ENCODE assay signal across 8 mouse cellular contexts in the genomic region with DNA sequence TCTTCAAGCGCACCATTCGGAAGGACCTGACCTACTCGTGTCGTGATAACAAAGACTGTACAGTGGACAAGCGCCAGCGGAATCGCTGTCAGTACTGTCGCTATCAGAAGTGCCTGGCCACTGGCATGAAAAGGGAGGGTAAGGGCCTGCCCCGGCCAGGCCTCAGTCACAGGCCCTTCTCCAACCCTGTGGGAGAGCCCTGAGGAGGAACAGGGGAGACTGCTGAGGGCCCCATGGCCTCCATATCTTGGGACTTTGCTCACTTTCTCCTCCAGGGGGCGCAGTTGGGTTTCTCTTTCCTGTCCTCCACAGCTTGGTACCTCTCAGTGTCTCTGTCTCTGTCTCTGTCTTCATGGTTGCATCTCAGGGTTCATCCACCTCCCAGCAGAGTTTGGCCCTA. TPM values are rescaled to one million over a fixed set of nuclear protein-coding genes. Genes with fewer than 3 reads are reported as not detected.
DNase-seq lines count a peak whose midpoint lies in the region; ATAC-seq and TF ChIP-seq lines count a peak whose summit lies in the region.

No protein-coding gene starts in this region.

- no peak overlapping the region for H3K4me3 ChIP-seq in intestine, postnatal 0 days (ENCODE audit: low read depth, low read length)
- no peak overlapping the region for H3K4me3 ChIP-seq in intestine, embryonic 15.5 days (replicated peaks)
- no peak overlapping the region for H3K4me3 ChIP-seq in left cerebral cortex, adult 2 months
- no peak overlapping the region for H3K4me3 ChIP-seq in midbrain, postnatal 0 days (ENCODE audit: low read depth, low read length)

- H3K27ac ChIP-seq in intestine, postnatal 0 days (ENCODE audit: low read depth, low read length), result no peak overlapping the region
- no peak overlapping the region for H3K27ac ChIP-seq in intestine, embryonic 15.5 days
- H3K27ac ChIP-seq in left cerebral cortex, adult 2 months, result no peak overlapping the region
- no peak overlapping the region for H3K27ac ChIP-seq in midbrain, postnatal 0 days (ENCODE audit: low read depth, low read length)

- intact Hi-C loops in left cerebral cortex, adult 2 months (cut with DNase I), result loop anchor here (5.0 kb wide), 1 partner anchor 558 kb away; a partner anchor contains a TSS

- no peak overlapping the region for H3K4me2 ChIP-seq in intestine, postnatal 0 days (replicated peaks; ENCODE audit: low read depth)
- H3K4me2 ChIP-seq in intestine, embryonic 15.5 days (replicated peaks), result no peak overlapping the region
- H3K4me2 ChIP-seq in midbrain, postnatal 0 days (ENCODE audit: low read depth, low read length, poor library complexity, severe bottlenecking), result no peak overlapping the region

- peak; percentile 76 for DNase-seq in ES-CJ7 (ENCODE audit: low read depth, low spot score)
- DNase-seq in c-Kit-positive CD71-positive TER-119-negative erythroid progenitor cells, embryonic 14.5 days (ENCODE audit: low read depth), result peak; percentile 81
- peak; percentile 76 for DNase-seq in gastrocnemius, postnatal 10 days
- peak in 1 of 2 experiments; percentile 67 for DNase-seq in left cerebral cortex, adult 2 months (ENCODE audit: extremely low spot score in 1 of 2, low spot score in 2 of 2)
- DNase-seq in midbrain, postnatal 0 days (ENCODE audit: low spot score), result peak; percentile 51
- DNase-seq in thymus, postnatal 14 days, result peak; percentile 82

- ATAC-seq in intestine, postnatal 0 days, result no peak
- ATAC-seq in intestine, embryonic 15.5 days, result no peak
- no peak for ATAC-seq in midbrain, postnatal 0 days (ENCODE audit: low FRiP score)

- 0 out of 2 replicates have a peak, but pooled peaks cover under 1% of the 10 kb centered on the region for H3K27me3 ChIP-seq in intestine, postnatal 0 days (replicated peaks; ENCODE audit: control insufficient read depth, insufficient read depth, low read length)
- H3K27me3 ChIP-seq in intestine, embryonic 15.5 days (replicated peaks), result no peaks in the 10 kb centered on the region; the same call in 1 of the 2 replicates
- no peaks in the 10 kb centered on the region for H3K27me3 ChIP-seq in midbrain, postnatal 0 days (ENCODE audit: insufficient read depth, low read length)

- TF ChIP-seq CTCF in intestine, postnatal 0 days (IDR thresholded peaks at IDR 0.05; ENCODE audit: low read depth), result peak; percentile 81
- TF ChIP-seq CTCF in left cerebral cortex, adult 2 months (IDR thresholded peaks at IDR 0.05), result peak; percentile 77
- TF ChIP-seq CTCF in midbrain, postnatal 0 days (IDR thresholded peaks at IDR 0.05), result peak; percentile 74

- H3K9ac ChIP-seq in intestine, postnatal 0 days (ENCODE audit: low read depth, low read length), result no peak overlapping the region
- H3K9ac ChIP-seq in intestine, embryonic 15.5 days, result no peak overlapping the region
- H3K9ac ChIP-seq in midbrain, postnatal 0 days (replicated peaks; ENCODE audit: low read length, poor library complexity, severe bottlenecking), result no peak overlapping the region

- H3K9me3 ChIP-seq in intestine, postnatal 0 days (ENCODE audit: control insufficient read depth), result no peaks in the 10 kb centered on the region
- no peaks in the 10 kb centered on the region for H3K9me3 ChIP-seq in intestine, embryonic 15.5 days
- no peaks in the 10 kb centered on the region for H3K9me3 ChIP-seq in midbrain, postnatal 0 days (ENCODE audit: low read length)

- H3K36me3 ChIP-seq in intestine, postnatal 0 days (ENCODE audit: control insufficient read depth, insufficient read depth), result peaks cover 41% of the 10 kb centered on the region
- H3K36me3 ChIP-seq in intestine, embryonic 15.5 days, result peaks cover 21% of the 10 kb centered on the region
- peaks cover 32% of the 10 kb centered on the region for H3K36me3 ChIP-seq in midbrain, postnatal 0 days (ENCODE audit: insufficient read depth, low read length)

- WGBS in intestine, postnatal 0 days, result 79% methylated on average over 10 of the region's 10 CpGs
- WGBS in intestine, embryonic 15.5 days, result 82% methylated on average over 10 of the region's 10 CpGs
- 69% methylated on average over 10 of the region's 10 CpGs for WGBS in midbrain, postnatal 0 days

- peaks cover 7% of the 10 kb centered on the region; the same call in 1 of the 2 replicates for H3K4me1 ChIP-seq in intestine, postnatal 0 days (replicated peaks; ENCODE audit: control insufficient read depth, insufficient read depth, low read length)
- H3K4me1 ChIP-seq in intestine, embryonic 15.5 days (replicated peaks), result peaks cover 38% of the 10 kb centered on the region
- H3K4me1 ChIP-seq in midbrain, postnatal 0 days (ENCODE audit: insufficient read depth, low read length), result peaks cover 20% of the 10 kb centered on the region

RNA-seq across cellular contexts. Expression of a gene that starts 2.5 kb away (rescaled TPM):
- 19.5 and 22.1 TPM in 2 replicates for polyA plus RNA-seq in intestine, postnatal 0 days (2015; fragmentation: Nextera tagmentation; extraction: Ambion mirVana)
- 41.8 and 45.0 TPM in 2 replicates for polyA plus RNA-seq in intestine, embryonic 15.5 days (2015; fragmentation: Nextera tagmentation; extraction: Ambion mirVana)
- total RNA-seq in gastrocnemius, postnatal 10 days (2021), result 10 to 100 TPM; 40.7 to 43.1 TPM
- 10 to 100 TPM; 84.7 to 86.2 TPM for total RNA-seq in left cerebral cortex, adult 2 months (2021)
- 53.6 and 61.2 TPM in 2 replicates for total RNA-seq in midbrain, postnatal 0 days (2014; rRNA removed)
- 52.7 and 53.7 TPM in 2 replicates for polyA plus RNA-seq in midbrain, postnatal 0 days (2015; fragmentation: Nextera tagmentation; extraction: Ambion mirVana)

RNA-seq across cellular contexts. Expression of a gene that starts 2.6 kb away (rescaled TPM):
- polyA plus RNA-seq in intestine, postnatal 0 days (2015; fragmentation: Nextera tagmentation; extraction: Ambion mirVana), result 99.1 and 99.5 TPM in 2 replicates
- 151 and 172 TPM in 2 replicates for polyA plus RNA-seq in intestine, embryonic 15.5 days (2015; fragmentation: Nextera tagmentation; extraction: Ambion mirVana)
- total RNA-seq in gastrocnemius, postnatal 10 days (2021), result 10 to 100 TPM; 64.1 to 75.4 TPM
- total RNA-seq in left cerebral cortex, adult 2 months (2021), result 100 to 1,000 TPM in 1 of 2 experiments, 10 to 100 TPM in 1; 98.6 to 104 TPM
- total RNA-seq in midbrain, postnatal 0 days (2014; rRNA removed), result 170 and 229 TPM in 2 replicates
- polyA plus RNA-seq in midbrain, postnatal 0 days (2015; fragmentation: Nextera tagmentation; extraction: Ambion mirVana), result 152 and 156 TPM in 2 replicates

RNA-seq across cellular contexts. Expression of a gene that starts 5.2 kb away (rescaled TPM):
- 0.13 and 0.21 TPM in 2 replicates for polyA plus RNA-seq in intestine, postnatal 0 days (2015; fragmentation: Nextera tagmentation; extraction: Ambion mirVana)
- 0.90 and 1.0 TPM in 2 replicates for polyA plus RNA-seq in intestine, embryonic 15.5 days (2015; fragmentation: Nextera tagmentation; extraction: Ambion mirVana)
- total RNA-seq in gastrocnemius, postnatal 10 days (2021), result 100 to 1,000 TPM in 1 of 2 experiments, 10 to 100 TPM in 1; 72.0 to 106 TPM
- 10 to 100 TPM; 11.3 to 15.2 TPM for total RNA-seq in left cerebral cortex, adult 2 months (2021)
- total RNA-seq in midbrain, postnatal 0 days (2014; rRNA removed), result 17.9 and 24.3 TPM in 2 replicates
- polyA plus RNA-seq in midbrain, postnatal 0 days (2015; fragmentation: Nextera tagmentation; extraction: Ambion mirVana), result 4.1 and 4.6 TPM in 2 replicates

RNA-seq across cellular contexts. Expression of a gene that starts 6.2 kb away (rescaled TPM):
- 59.8 and 67.1 TPM in 2 replicates for polyA plus RNA-seq in intestine, postnatal 0 days (2015; fragmentation: Nextera tagmentation; extraction: Ambion mirVana)
- polyA plus RNA-seq in intestine, embryonic 15.5 days (2015; fragmentation: Nextera tagmentation; extraction: Ambion mirVana), result 51.5 and 60.9 TPM in 2 replicates
- 10 to 100 TPM; 50.5 to 63.2 TPM for total RNA-seq in gastrocnemius, postnatal 10 days (2021)
- 10 to 100 TPM; 34.4 to 41.2 TPM for total RNA-seq in left cerebral cortex, adult 2 months (2021)
- total RNA-seq in midbrain, postnatal 0 days (2014; rRNA removed), result 58.4 and 67.6 TPM in 2 replicates
- 53.6 and 54.7 TPM in 2 replicates for polyA plus RNA-seq in midbrain, postnatal 0 days (2015; fragmentation: Nextera tagmentation; extraction: Ambion mirVana)

RNA-seq across cellular contexts. Expression of a gene that starts 9.6 kb away (rescaled TPM):
- polyA plus RNA-seq in intestine, postnatal 0 days (2015; fragmentation: Nextera tagmentation; extraction: Ambion mirVana), result 9.1 and 10.1 TPM in 2 replicates
- 16.8 and 18.2 TPM in 2 replicates for polyA plus RNA-seq in intestine, embryonic 15.5 days (2015; fragmentation: Nextera tagmentation; extraction: Ambion mirVana)
- 10 to 100 TPM; 13.4 to 18.0 TPM for total RNA-seq in gastrocnemius, postnatal 10 days (2021)
- total RNA-seq in left cerebral cortex, adult 2 months (2021), result 10 to 100 TPM; 34.8 to 44.9 TPM
- 19.5 and 23.4 TPM in 2 replicates for total RNA-seq in midbrain, postnatal 0 days (2014; rRNA removed)
- 17.3 and 19.5 TPM in 2 replicates for polyA plus RNA-seq in midbrain, postnatal 0 days (2015; fragmentation: Nextera tagmentation; extraction: Ambion mirVana)
